Mouse (Mus musculus) gastrocnemius, postnatal 14 days (tissue): ENCODE data around the gene Rnase11. TPM values are rescaled to one million over a fixed set of nuclear protein-coding genes. Genes with fewer than 3 reads are reported as not detected.
A peak's percentile ranks its signal among the peaks of the same experiment; 100 is the strongest.

Source experiments
- DNase-seq: peaks from one replicate; pipeline ENCODE4 v3.0.0; 2021; ENCODE audit warnings: mixed read lengths
- intact Hi-C: fragments of 180-260 bp; cut with DNase I; formaldehyde crosslinking; loops from one replicate; pipeline ENCODE4 v1.15.1; 2025; ENCODE audit warnings: low total_unique reads
- long read RNA-seq, 2 experiments: library from polyadenylated mRNA; stranded (forward); transcript quantifications; one replicate each; pipeline ENCODE4 v2.0.0; 2021
- total RNA-seq, 2 experiments: library from RNA; stranded (reverse); gene quantifications; 2 replicates each; pipeline ENCODE4 v1.2.3; 2021

Rnase11 gene
- total RNA-seq: not detected
- long read RNA-seq, experiment 1: 0 reads
- long read RNA-seq, experiment 2: 0 reads

- DNase-seq: no peak
- intact Hi-C loops: no loop called here
Observed at GRCm38 (mm10) chr14:51050063-51050462, at the start of gene Rnase11. Gene Rnase11 (minus strand): TSS chr14:51050163.

- intact Hi-C loops: loop anchor here (5.0 to 10.0 kb wide), 3 partner anchors 72 to 673 kb away; partner anchors contain the start of genes Ang4, Ccnb1ip1 and Parp2
- DNase-seq: no peak
Observed at GRCm38 (mm10) chr14:51098921-51099320, 49.0 kb upstream of the Rnase11 start.

GRCm38 (mm10) chr14:51098300-51098699, 48.3 kb upstream of the Rnase11 start:
- intact Hi-C loops: loop anchor here (5.0 to 10.0 kb wide), 3 partner anchors 71 to 674 kb away; partner anchors contain the start of genes Ang4, Ccnb1ip1 and Parp2
- DNase-seq: peak; percentile 16

- DNase-seq: no peak
- intact Hi-C loops: loop anchor here (5.0 to 10.0 kb wide), 3 partner anchors 69 to 676 kb away; partner anchors contain the start of genes Ang4, Ccnb1ip1 and Parp2
Observed at GRCm38 (mm10) chr14:51095736-51096524, 46.0 kb upstream of the Rnase11 start.

- intact Hi-C loops: loop anchor here (5.0 to 10.0 kb wide), 3 partner anchors 68 to 677 kb away; partner anchors contain the start of genes Ang4, Ccnb1ip1 and Parp2
- DNase-seq: no peak
Observed at GRCm38 (mm10) chr14:51094921-51095320, 45.0 kb upstream of the Rnase11 start.

- intact Hi-C loops: loop anchor here (10.0 kb wide), 1 partner anchor 289 kb away; the partner anchor contains the start of genes Ccnb1ip1 and Parp2
- no peak for DNase-seq
Observed at GRCm38 (mm10) chr14:51094096-51094875, 44.3 kb upstream of the Rnase11 start.

GRCm38 (mm10) chr14:51093496-51093895, 43.5 kb upstream of the Rnase11 start:
- intact Hi-C loops: loop anchor here (10.0 kb wide), 1 partner anchor 289 kb away; the partner anchor contains the start of genes Ccnb1ip1 and Parp2
- no peak for DNase-seq

GRCm38 (mm10) chr14:51092073-51092620, 42.2 kb upstream of the Rnase11 start:
- DNase-seq: no peak
- intact Hi-C loops: loop anchor here (10.0 kb wide), 1 partner anchor 287 kb away; the partner anchor contains the start of genes Ccnb1ip1 and Parp2

GRCm38 (mm10) chr14:51090921-51091900, 41.2 kb upstream of the Rnase11 start, which contains the start of the genes Rnase4 and Ang:
Gene Rnase4 (plus strand): TSS chr14:51091077.
Gene Ang (plus strand): TSS chr14:51091150.
- intact Hi-C loops: loop anchor here (10.0 kb wide), 1 partner anchor 286 kb away; the partner anchor contains the start of genes Ccnb1ip1 and Parp2
- peak; percentile 79 for DNase-seq

- intact Hi-C loops: loop anchor here (10.0 kb wide), 1 partner anchor 285 kb away; the partner anchor contains the start of genes Ccnb1ip1 and Parp2
- DNase-seq: peak; percentile 67
Observed at GRCm38 (mm10) chr14:51090077-51090781, 40.3 kb upstream of the Rnase11 start.

- DNase-seq: no peak
- intact Hi-C loops: loop anchor here (2.0 to 10.0 kb wide), 2 partner anchors 25 to 285 kb away; partner anchors contain the start of genes Ccnb1ip1 and Parp2
Observed at GRCm38 (mm10) chr14:51089674-51090076, 39.7 kb upstream of the Rnase11 start.

GRCm38 (mm10) chr14:51088970-51089673, 39.2 kb upstream of the Rnase11 start:
- peak; percentile 91 for DNase-seq
- intact Hi-C loops: loop anchor here (2.0 kb wide), 1 partner anchor 24 kb away; no protein-coding TSS in a partner anchor

GRCm38 (mm10) chr14:51088166-51088969, 38.4 kb upstream of the Rnase11 start:
- intact Hi-C loops: loop anchor here (2.0 kb wide), 1 partner anchor 24 kb away; no protein-coding TSS in a partner anchor
- peak; percentile 78 for DNase-seq

GRCm38 (mm10) chr14:51087762-51088161, 37.8 kb upstream of the Rnase11 start:
- intact Hi-C loops: loop anchor here (2.0 kb wide), 1 partner anchor 23 kb away; no protein-coding TSS in a partner anchor
- no peak for DNase-seq

GRCm38 (mm10) chr14:51085911-51086310, 35.9 kb upstream of the Rnase11 start:
- DNase-seq: no peak
- intact Hi-C loops: no loop called here

GRCm38 (mm10) chr14:51085086-51085485, 35.1 kb upstream of the Rnase11 start:
- intact Hi-C loops: no loop called here
- no peak for DNase-seq
